Mouse (Mus musculus) liver, adult 2 months (tissue): ENCODE results near the gene Rnf130.

Experiments used
- CTCF ChIP-seq: fragments of 200-500 bp; IDR thresholded peaks from 2 replicates; pipeline ENCODE4 v1.5.1; 2011; ENCODE audit warnings: low read depth, low read length, control low read depth
- POLR2A ChIP-seq: fragments of 200-500 bp; IDR thresholded peaks from 2 replicates; pipeline ENCODE4 v1.6.1; 2011; ENCODE audit warnings: low read length, control low read depth; ENCODE audit not compliant: insufficient read depth; ENCODE audit errors: extremely low read depth

GRCm38 (mm10) chr11:50097091-50097490 is 71.9 kb downstream of the Rnf130 start:
- TF ChIP-seq CTCF, result no peak
- TF ChIP-seq POLR2A, result no peak
